27 mouse cellular contexts compared by ENCODE assay signal in genomic region chr5:96531962-96532361, GRCm38 (mm10).
A peak's percentile ranks its signal among the peaks of the same experiment; 100 is the strongest.
DNase-seq lines count a peak whose midpoint lies in the region; ATAC-seq and TF ChIP-seq lines count a peak whose summit lies in the region.
"Had no signal": no experiment of that assay in that cellular context is flagged by ENCODE, and none has a peak within 500 bp of the region (broad histone marks: within the 10 kb centered on the region; RNA-seq: fewer than 3 reads in every experiment).

No protein-coding gene starts in this region.

- H3K4me3 ChIP-seq in MEL (ENCODE audit: control insufficient read depth in 1 of 2, insufficient read depth in 1 of 2, low read depth in 2 of 2, low read length in 2 of 2): no peak overlapping the region
- no peak overlapping the region for H3K4me3 ChIP-seq in liver, embryonic 12.5 days
- H3K4me3 ChIP-seq: embryonic facial prominence, embryonic 10.5 days; embryonic facial prominence, embryonic 13.5 days; forebrain, embryonic 10.5 days; forebrain, embryonic 13.5 days had no signal

- peak in 1 of 2 experiments; percentile 89; a peak in 2 of 4 replicates for TF ChIP-seq EP300 in MEL (IDR thresholded peaks at IDR 0.05; ENCODE audit: low read depth in 1 of 2, low read length in 2 of 2)

- no peaks in the 10 kb centered on the region for H3K27me3 ChIP-seq in MEL (ENCODE audit: control insufficient read depth in 1 of 2, insufficient read depth in 2 of 2, low read length in 2 of 2)
- H3K27me3 ChIP-seq in liver, embryonic 12.5 days (replicated peaks): no peaks in the 10 kb centered on the region
- H3K27me3 ChIP-seq: embryonic facial prominence, embryonic 13.5 days; forebrain, embryonic 13.5 days; Patski had no signal

- TF ChIP-seq POLR2A in MEL (IDR thresholded peaks at IDR 0.05; ENCODE audit: control insufficient read depth in 1 of 2, insufficient read depth in 1 of 2, low read depth in 1 of 2, low read length in 2 of 2, poor library complexity in 1 of 2): no peak

- H3K27ac ChIP-seq in MEL (ENCODE audit: control insufficient read depth, low read depth, low read length): no peak overlapping the region
- no peak overlapping the region for H3K27ac ChIP-seq in liver, embryonic 12.5 days
- H3K27ac ChIP-seq: embryonic facial prominence, embryonic 10.5 days; embryonic facial prominence, embryonic 13.5 days; forebrain, embryonic 10.5 days; forebrain, embryonic 13.5 days; hindbrain, embryonic 14.5 days; hindbrain, postnatal 0 days had no signal

- TF ChIP-seq RAD21 in MEL (IDR thresholded peaks at IDR 0.05; ENCODE audit: low read depth, low read length): 0 out of 2 replicates have a peak, but pooled peaks have one; percentile 1

- no peaks in the 10 kb centered on the region for H3K79me2 ChIP-seq in MEL (ENCODE audit: control insufficient read depth, insufficient read depth, low read length, poor library complexity)

- peak; percentile 92 for ATAC-seq in granulocyte monocyte progenitor cell, adult 5-6 weeks (replicated peaks; ENCODE audit: poor library complexity, severe bottlenecking)
- peak; percentile 94 for ATAC-seq in megakaryocyte progenitor cell, adult 5-6 weeks (replicated peaks; ENCODE audit: poor library complexity)
- ATAC-seq in liver, embryonic 12.5 days: no peak
- ATAC-seq: forebrain, embryonic 13.5 days; forebrain, embryonic 16.5 days; hindbrain, postnatal 0 days; inflammation-experienced regulatory T-cells, adult 6 months; intestine, postnatal 0 days; Patski had no signal

- no peak for TF ChIP-seq CTCF in MEL (IDR thresholded peaks at IDR 0.05 in 2 of 3, conservative IDR thresholded peaks at IDR 0.05 in 1 of 3; ENCODE audit: control insufficient read depth in 1 of 3, insufficient read depth in 1 of 3, low read depth in 2 of 3, low read length in 3 of 3, poor library complexity in 1 of 3, severe bottlenecking in 1 of 3)

- DNase-seq in A20 (ENCODE audit: low read depth, low spot score): peak; percentile 39
- DNase-seq in MEL (ENCODE audit: low read depth, low spot score): peak; percentile 65
- no peak for DNase-seq in thymus, postnatal 14 days
- no peak for DNase-seq in layer of hippocampus, adult 9-11 months
- DNase-seq: adrenal gland, postnatal 10 days; adrenal gland, postnatal 36 days; cerebellum, adult 18-20 months; cerebellum, adult 9-10 months; cerebellum, postnatal 14 days; embryo, embryonic 11 days; gastrocnemius, postnatal 10 days; gastrocnemius, postnatal 36 days; heart, postnatal 36 days had no signal

- H3K4me1 ChIP-seq in MEL (ENCODE audit: control insufficient read depth in 1 of 2, insufficient read depth in 2 of 2, low read length in 2 of 2): no peaks in the 10 kb centered on the region
- no peaks in the 10 kb centered on the region for H3K4me1 ChIP-seq in liver, embryonic 12.5 days
- H3K4me1 ChIP-seq: embryonic facial prominence, embryonic 10.5 days; embryonic facial prominence, embryonic 13.5 days; forebrain, embryonic 10.5 days had no signal

- no peak overlapping the region for H3K9ac ChIP-seq in MEL (ENCODE audit: control insufficient read depth, low read depth, low read length, poor library complexity, severe bottlenecking)
- H3K9ac ChIP-seq in liver, embryonic 12.5 days: no peak overlapping the region
- H3K9ac ChIP-seq: embryonic facial prominence, embryonic 13.5 days; forebrain, embryonic 13.5 days; hindbrain, embryonic 14.5 days had no signal

- H3K36me3 ChIP-seq in MEL (ENCODE audit: control insufficient read depth in 1 of 2, insufficient read depth in 2 of 2, low read length in 2 of 2): peaks cover 0 to 3% of the 10 kb centered on the region in 2 experiments; a peak in 2 of 4 replicates
- H3K36me3 ChIP-seq in liver, embryonic 12.5 days: no peaks in the 10 kb centered on the region
- H3K36me3 ChIP-seq: embryonic facial prominence, embryonic 10.5 days; embryonic facial prominence, embryonic 13.5 days; forebrain, embryonic 10.5 days had no signal

- H3K4me2 ChIP-seq in liver, embryonic 12.5 days: no peak overlapping the region
- H3K4me2 ChIP-seq: embryonic facial prominence, embryonic 13.5 days; forebrain, embryonic 13.5 days; heart, embryonic 11.5 days; hindbrain, embryonic 14.5 days had no signal

- no peaks in the 10 kb centered on the region for H3K9me3 ChIP-seq in MEL (replicated peaks; ENCODE audit: insufficient read depth, low read length)
- no peaks in the 10 kb centered on the region for H3K9me3 ChIP-seq in liver, embryonic 12.5 days (replicated peaks)
- H3K9me3 ChIP-seq: embryonic facial prominence, embryonic 10.5 days; embryonic facial prominence, embryonic 13.5 days; forebrain, embryonic 10.5 days; forebrain, embryonic 13.5 days had no signal

TF ChIP-seq in MEL, 35 proteins besides CTCF, POLR2A, EP300 and RAD21:
- TF ChIP-seq MYC (IDR thresholded peaks at IDR 0.05; ENCODE audit: low read depth, low read length) (peak; percentile 41; the same call in 1 of the 2 replicates), SMC3 (IDR thresholded peaks at IDR 0.05; ENCODE audit: low read depth, low read length) (no peak), ZNF384 (IDR thresholded peaks at IDR 0.05; ENCODE audit: low read depth, low read length) (peak; percentile 93)

Comparison
In these comparisons a context has a peak if more than half of its experiments do, and no peak if none do; other contexts are left out.
1. DNase-seq: peak in A20 (single experiment) and MEL (single experiment); none in thymus, postnatal 14 days (single experiment) and layer of hippocampus, adult 9-11 months (single experiment).